In the genomic region with DNA sequence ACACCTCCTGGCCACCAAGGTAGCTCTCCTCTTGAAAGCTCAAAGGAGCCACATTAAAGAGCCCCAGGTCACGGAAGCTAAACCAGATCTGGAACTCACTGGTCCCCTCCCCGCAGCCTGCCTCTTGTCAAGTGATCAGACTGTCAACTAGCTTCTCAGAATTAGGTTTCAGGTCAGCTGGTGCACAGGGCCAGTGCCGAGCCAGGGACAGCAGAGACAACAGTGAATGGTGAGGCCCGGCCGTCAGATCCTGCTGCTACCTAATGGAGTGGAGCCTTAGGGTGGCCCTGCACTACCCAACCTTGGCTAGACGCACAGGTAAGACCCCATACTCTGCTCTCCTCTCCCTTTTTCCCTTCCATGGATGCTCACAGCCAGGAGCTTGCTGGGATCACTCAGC, we compare ENCODE assay signal across 20 mouse cellular contexts. TPM values are rescaled to one million over a fixed set of nuclear protein-coding genes. Genes with fewer than 3 reads are reported as not detected.
DNase-seq lines count a peak whose midpoint lies in the region; ATAC-seq lines count a peak whose summit lies in the region.
"Had no signal": no experiment of that assay in that cellular context is flagged by ENCODE, and none has a peak within 500 bp of the region (broad histone marks: within the 10 kb centered on the region; RNA-seq: fewer than 3 reads in every experiment).

A gene (plus strand): TSS at position 214 of the 400 bp plus-strand sequence.

- no peak within 1 kb of the TSS for H3K4me2 ChIP-seq in liver, embryonic 13.5 days
- no peak within 1 kb of the TSS for H3K4me2 ChIP-seq in liver, embryonic 11.5 days
- no peak within 1 kb of the TSS for H3K4me2 ChIP-seq in liver, embryonic 16.5 days (ENCODE audit: low read depth, low read length)
- H3K4me2 ChIP-seq: embryonic facial prominence, embryonic 15.5 days; midbrain, embryonic 15.5 days had no signal

- H3K9ac ChIP-seq in liver, embryonic 13.5 days: no peak within 1 kb of the TSS
- H3K9ac ChIP-seq in liver, embryonic 11.5 days (ENCODE audit: low read depth, low read length): no peak within 1 kb of the TSS
- H3K9ac ChIP-seq in liver, embryonic 16.5 days (ENCODE audit: low read depth, low read length): no peak within 1 kb of the TSS
- H3K9ac ChIP-seq: embryonic facial prominence, embryonic 15.5 days; midbrain, embryonic 15.5 days had no signal

- H3K36me3 ChIP-seq in liver, embryonic 13.5 days: peaks cover 8% of the 10 kb centered on the region; the same call in 1 of the 2 replicates
- peaks cover 2% of the 10 kb centered on the region for H3K36me3 ChIP-seq in liver, embryonic 11.5 days (ENCODE audit: control insufficient read depth, insufficient read depth, low read length)
- peaks cover 2% of the 10 kb centered on the region; the same call in 1 of the 2 replicates for H3K36me3 ChIP-seq in liver, embryonic 16.5 days (ENCODE audit: control insufficient read depth, insufficient read depth)

- no peak for DNase-seq in liver, embryonic 13.5 days
- no peak for DNase-seq in liver, embryonic 11.5 days (ENCODE audit: low spot score)
- peak; percentile 28 for DNase-seq in heart, adult 8-10 months (ENCODE audit: low spot score)
- no peak for DNase-seq in MN1 (ENCODE audit: low spot score)
- no peak for DNase-seq in thymus, postnatal 0 days (ENCODE audit: low spot score)
- DNase-seq: lung, postnatal 10 days had no signal

- H3K27ac ChIP-seq in liver, embryonic 13.5 days: peak within 1 kb of the TSS; percentile 100; the same call in 1 of the 2 replicates
- no peak within 1 kb of the TSS for H3K27ac ChIP-seq in liver, embryonic 11.5 days (ENCODE audit: low read depth, low read length)
- peak within 1 kb of the TSS; percentile 98 for H3K27ac ChIP-seq in brown adipose tissue, adult 24 weeks (replicated peaks; ENCODE audit: low read depth, low read length)
- peak within 1 kb of the TSS; percentile 18; the same call in 1 of the 2 replicates for H3K27ac ChIP-seq in liver, embryonic 16.5 days (ENCODE audit: low read length)
- H3K27ac ChIP-seq: embryonic facial prominence, embryonic 15.5 days; limb, embryonic 10.5 days; midbrain, embryonic 15.5 days; stomach, postnatal 0 days had no signal

- no peak for ATAC-seq in liver, embryonic 13.5 days (ENCODE audit: low read depth)
- ATAC-seq in liver, embryonic 11.5 days (replicated peaks; ENCODE audit: low FRiP score): no peak
- ATAC-seq in liver, embryonic 16.5 days (ENCODE audit: low read depth): no peak
- ATAC-seq in CD4-positive, CD25-positive, alpha-beta regulatory T cell, adult 4 months: no peak
- ATAC-seq: forebrain, embryonic 14.5 days; intestine, postnatal 0 days; midbrain, embryonic 15.5 days; Patski had no signal

- H3K4me1 ChIP-seq in liver, embryonic 13.5 days (replicated peaks): peaks cover 41% of the 10 kb centered on the region
- peaks cover 15% of the 10 kb centered on the region for H3K4me1 ChIP-seq in liver, embryonic 11.5 days (replicated peaks; ENCODE audit: control insufficient read depth, insufficient read depth, low read length)
- 0 out of 2 replicates have a peak, but pooled peaks cover 4% of the 10 kb centered on the region for H3K4me1 ChIP-seq in brown adipose tissue, adult 24 weeks (ENCODE audit: control insufficient read depth, insufficient read depth, insufficient read length, low read length)
- peaks cover 29% of the 10 kb centered on the region for H3K4me1 ChIP-seq in liver, embryonic 16.5 days (ENCODE audit: control insufficient read depth, low read depth, low read length)
- H3K4me1 ChIP-seq: limb, embryonic 10.5 days; midbrain, embryonic 15.5 days had no signal

- H3K27me3 ChIP-seq in liver, embryonic 13.5 days: no peaks in the 10 kb centered on the region
- no peaks in the 10 kb centered on the region for H3K27me3 ChIP-seq in liver, embryonic 11.5 days (replicated peaks; ENCODE audit: control insufficient read depth, insufficient read depth, low read length)
- H3K27me3 ChIP-seq in liver, embryonic 16.5 days (ENCODE audit: control insufficient read depth, insufficient read depth, low read depth, low read length): no peaks in the 10 kb centered on the region
- H3K27me3 ChIP-seq: embryonic facial prominence, embryonic 15.5 days; midbrain, embryonic 15.5 days; Patski had no signal

- 81% methylated on average over 6 of the region's 6 CpGs for WGBS in liver, embryonic 13.5 days (ENCODE audit: insufficient replicate concordance)
- WGBS in liver, embryonic 11.5 days: 81% methylated on average over 6 of the region's 6 CpGs
- 80% methylated on average over 6 of the region's 6 CpGs for WGBS in liver, embryonic 16.5 days (ENCODE audit: insufficient replicate concordance)

- H3K4me3 ChIP-seq in liver, embryonic 13.5 days (replicated peaks): no peak within 1 kb of the TSS
- H3K4me3 ChIP-seq in liver, embryonic 11.5 days (ENCODE audit: low read depth, low read length): no peak within 1 kb of the TSS
- H3K4me3 ChIP-seq in brown adipose tissue, adult 24 weeks (ENCODE audit: insufficient read depth, low read depth, low read length): peak within 1 kb of the TSS; percentile 61
- H3K4me3 ChIP-seq in liver, embryonic 16.5 days (ENCODE audit: low read depth, low read length): no peak within 1 kb of the TSS
- H3K4me3 ChIP-seq: embryonic facial prominence, embryonic 15.5 days; limb, embryonic 10.5 days; midbrain, embryonic 15.5 days had no signal

- H3K9me3 ChIP-seq in liver, embryonic 13.5 days (replicated peaks): no peaks in the 10 kb centered on the region
- H3K9me3 ChIP-seq in liver, embryonic 11.5 days (ENCODE audit: control insufficient read depth, low read length): no peaks in the 10 kb centered on the region
- no peaks in the 10 kb centered on the region for H3K9me3 ChIP-seq in liver, embryonic 16.5 days (replicated peaks; ENCODE audit: control insufficient read depth, low read length)
- H3K9me3 ChIP-seq: embryonic facial prominence, embryonic 15.5 days; limb, embryonic 10.5 days; midbrain, embryonic 15.5 days had no signal

RNA-seq across cellular contexts. Expression of the gene that starts here (rescaled TPM):
- not detected in 2 replicates for polyA plus RNA-seq in liver, embryonic 13.5 days (2015; fragmentation: Nextera tagmentation; extraction: Ambion mirVana)
- polyA plus RNA-seq in liver, embryonic 11.5 days (2014; fragmentation: Nextera tagmentation; extraction: Ambion mirVana): not detected in 2 replicates
- polyA plus RNA-seq in brown adipose tissue, adult 24 weeks (2012; ENCODE audit: insufficient read depth, insufficient read length, missing spikeins): 61.6 and 107 TPM in 2 replicates
- 10 to 100 TPM; 20.7 to 55.8 (median 48.5) TPM for total RNA-seq in heart, adult 8-10 months (2022)
- polyA plus RNA-seq in liver, embryonic 16.5 days (2015; fragmentation: Nextera tagmentation; extraction: Ambion mirVana): 0.05 and 0.08 TPM in 2 replicates
- not detected for polyA plus RNA-seq in CD4-positive, CD25-positive, alpha-beta regulatory T cell, adult 4 months (2017; shearing (Covaris generic))
- polyA plus RNA-seq in thymus, postnatal 0 days (2015; fragmentation: Nextera tagmentation; extraction: Ambion mirVana): 0.12 and 0.14 TPM in 2 replicates
- total RNA-seq: common myeloid progenitor, adult 5-6 weeks; hematopoietic stem cell, adult 5-6 weeks; neutrophil, adult 5-6 weeks had no signal
- polyA plus RNA-seq: brain, embryonic 14.5 days; forebrain, embryonic 14.5 days; intestine, postnatal 0 days; limb, embryonic 10.5 days; midbrain, embryonic 15.5 days had no signal

Comparison
In these comparisons a context has a peak if more than half of its experiments do, and no peak if none do; other contexts are left out.
1. RNA of the gene that starts here (polyA plus RNA-seq): 61.6 to 107 TPM in brown adipose tissue, adult 24 weeks; not detected in CD4-positive, CD25-positive, alpha-beta regulatory T cell, adult 4 months, 0.12 to 0.14 TPM in thymus, postnatal 0 days, 0.05 to 0.08 TPM in liver, embryonic 16.5 days, not detected in liver, embryonic 13.5 days and not detected in liver, embryonic 11.5 days; every median in the first group is over 10 times any median in the second.